Mouse (Mus musculus) lung, adult 2 months (tissue): Measurements from ENCODE around the gene Olfr620.

ENCODE experiments used
- CTCF ChIP-seq: fragments of 200-500 bp; IDR thresholded peaks from 2 replicates; pipeline ENCODE4 v1.5.1; 2011; ENCODE audit warnings: mild to moderate bottlenecking, low read length, control low read depth; ENCODE audit not compliant: insufficient read depth
- POLR2A ChIP-seq: fragments of 200-500 bp; IDR thresholded peaks from 2 replicates; pipeline ENCODE4 v1.6.1; 2011; ENCODE audit warnings: low read depth, mild to moderate bottlenecking, control low read depth, low read length, borderline replicate concordance; ENCODE audit errors: extremely low read depth

GRCm38 (mm10) chr7:103569043-103569442 is 43.3 kb downstream of the Olfr620 start, which contains the start of gene Olfr616:
- TF ChIP-seq CTCF (no peak), POLR2A (no peak)
